Mouse (Mus musculus): Measurements from ENCODE around the gene Hivep3. TPM values are rescaled to one million over a fixed set of nuclear protein-coding genes. Genes with fewer than 3 reads are reported as not detected.
A peak's percentile ranks its signal among the peaks of the same experiment; 100 is the strongest.

The Hivep3 gene
- polyA plus RNA-seq, 1 experiment = 0.54 TPM

DNA sequence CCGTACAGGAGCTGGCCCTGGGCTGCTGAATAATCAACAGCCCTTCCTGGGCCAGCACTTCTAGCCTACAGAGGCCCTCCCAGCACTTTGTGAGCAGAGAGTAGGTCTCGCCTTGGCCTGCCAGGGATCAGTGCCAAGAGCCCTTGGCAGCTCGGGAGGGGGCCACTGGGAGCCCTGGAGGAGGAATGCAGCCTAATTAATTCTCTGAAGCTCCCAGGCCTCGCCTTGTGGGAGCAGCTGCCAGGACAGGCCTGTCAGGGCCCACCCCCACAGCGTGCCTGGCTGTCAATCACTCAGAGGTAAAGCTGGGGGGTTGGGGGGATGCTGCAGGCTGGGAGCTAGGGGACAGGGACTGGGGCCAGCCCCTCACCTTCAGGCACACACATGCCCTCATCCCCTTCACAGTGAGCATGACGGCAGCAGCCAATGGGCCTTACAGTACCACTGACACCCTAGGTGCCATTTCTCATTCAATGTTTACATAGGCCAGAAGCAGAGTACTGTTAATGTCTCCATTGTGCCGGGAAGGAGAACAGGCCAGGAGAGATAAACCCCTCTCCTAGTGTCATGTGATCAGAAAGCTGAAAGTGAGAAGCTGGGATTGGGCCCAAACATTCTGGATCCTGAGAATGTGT lies 438.6 kb downstream of the Hivep3 start:
- Histone ChIP-seq H3K4me3 (no peak overlapping the region), H3K79me2 (ENCODE audit: control insufficient read depth, insufficient read depth) (no peaks in the 10 kb centered on the region), H3K36me3 (ENCODE audit: control insufficient read depth, insufficient read depth) (no peaks in the 10 kb centered on the region), H3K4me2 (ENCODE audit: low read depth) (no peak overlapping the region), H3K27me3 (ENCODE audit: control insufficient read depth, insufficient read depth, insufficient read length) (peaks cover 14% of the 10 kb centered on the region), H3ac (ENCODE audit: control insufficient read depth, insufficient read length) (no peak overlapping the region)
- TF ChIP-seq SRF (IDR thresholded peaks at IDR 0.05; ENCODE audit: control insufficient read depth, insufficient read length, low read depth) (no peak), REST (IDR thresholded peaks at IDR 0.05; ENCODE audit: insufficient read depth, insufficient read length) (no peak), POLR2A (IDR thresholded peaks at IDR 0.05; ENCODE audit: insufficient read length, low read depth) (no peak), MAX (IDR thresholded peaks at IDR 0.05; ENCODE audit: low read depth) (no peak), CEBPB (IDR thresholded peaks at IDR 0.05; ENCODE audit: insufficient read depth, poor library complexity, severe bottlenecking) (no peak), MYOD1 (IDR thresholded peaks at IDR 0.05; ENCODE audit: control insufficient read depth in 1 of 3, insufficient read length in 2 of 3, low read depth in 2 of 3) (peak in 1 of 3 experiments; percentile 75), MYOG (IDR thresholded peaks at IDR 0.05; ENCODE audit: control insufficient read depth in 1 of 3, insufficient read depth in 1 of 3, insufficient read length in 2 of 3, low read depth in 2 of 3) (peak in 2 of 3 experiments; percentile 41 to 68)

GRCm38 (mm10) chr4:120179123-120179522 lies 445.5 kb downstream of the Hivep3 start:
- H3K4me3 ChIP-seq = no peak overlapping the region
- H3K79me2 ChIP-seq (ENCODE audit: control insufficient read depth, insufficient read depth) = no peaks in the 10 kb centered on the region
- peaks cover 22% of the 10 kb centered on the region for H3K27me3 ChIP-seq (ENCODE audit: control insufficient read depth, insufficient read depth, insufficient read length)
- no peak overlapping the region for H3K4me2 ChIP-seq (ENCODE audit: low read depth)
- TF ChIP-seq POLR2AphosphoS2 (IDR thresholded peaks at IDR 0.05; ENCODE audit: insufficient read length, low read depth) (no peak), E2F4 (IDR thresholded peaks at IDR 0.05; ENCODE audit: insufficient read depth) (no peak), CEBPB (IDR thresholded peaks at IDR 0.05; ENCODE audit: insufficient read depth, poor library complexity, severe bottlenecking) (no peak), USF1 (IDR thresholded peaks at IDR 0.05; ENCODE audit: low read depth) (no peak), TCF12 (IDR thresholded peaks at IDR 0.05; ENCODE audit: insufficient read depth, poor library complexity, severe bottlenecking) (no peak)
- H3ac ChIP-seq (ENCODE audit: control insufficient read depth, insufficient read length) = no peak overlapping the region
- H3K36me3 ChIP-seq (ENCODE audit: control insufficient read depth, insufficient read depth) = no peaks in the 10 kb centered on the region

- Histone ChIP-seq H3K4me3 (no peak overlapping the region), H3K4me2 (ENCODE audit: low read depth) (no peak overlapping the region), H3K79me2 (ENCODE audit: control insufficient read depth, insufficient read depth) (no peaks in the 10 kb centered on the region), H3K27me3 (ENCODE audit: control insufficient read depth, insufficient read depth, insufficient read length) (peaks cover 18% of the 10 kb centered on the region), H3K36me3 (ENCODE audit: control insufficient read depth, insufficient read depth) (no peaks in the 10 kb centered on the region), H3ac (ENCODE audit: control insufficient read depth, insufficient read length) (no peak overlapping the region)
- TF ChIP-seq E2F4 (IDR thresholded peaks at IDR 0.05; ENCODE audit: insufficient read depth) = no peak
- no peak for TF ChIP-seq MYOD1 (IDR thresholded peaks at IDR 0.05; ENCODE audit: control insufficient read depth in 1 of 3, insufficient read length in 2 of 3, low read depth in 2 of 3)
- TF ChIP-seq CEBPB (IDR thresholded peaks at IDR 0.05; ENCODE audit: insufficient read depth, poor library complexity, severe bottlenecking) = no peak
- no peak for TF ChIP-seq REST (IDR thresholded peaks at IDR 0.05; ENCODE audit: insufficient read depth, insufficient read length)
- TF ChIP-seq POLR2A (IDR thresholded peaks at IDR 0.05; ENCODE audit: insufficient read length, low read depth) = no peak
- TF ChIP-seq TCF12 (IDR thresholded peaks at IDR 0.05; ENCODE audit: insufficient read depth, poor library complexity, severe bottlenecking) = no peak
- TF ChIP-seq TCF3 (IDR thresholded peaks at IDR 0.05; ENCODE audit: insufficient read length, low read depth) = no peak
- TF ChIP-seq USF1 (IDR thresholded peaks at IDR 0.05; ENCODE audit: low read depth) = no peak
- no peak for TF ChIP-seq POLR2AphosphoS2 (IDR thresholded peaks at IDR 0.05; ENCODE audit: insufficient read length, low read depth)
- no peak for TF ChIP-seq MAX (IDR thresholded peaks at IDR 0.05; ENCODE audit: low read depth)
- no peak for TF ChIP-seq SRF (IDR thresholded peaks at IDR 0.05; ENCODE audit: control insufficient read depth, insufficient read length, low read depth)
- TF ChIP-seq MYOG (IDR thresholded peaks at IDR 0.05; ENCODE audit: control insufficient read depth in 1 of 3, insufficient read depth in 1 of 3, insufficient read length in 2 of 3, low read depth in 2 of 3) = no peak
These were observed 447.0 kb downstream of the Hivep3 start for GRCm38 (mm10) chr4:120180535-120180934.

GRCm38 (mm10) chr4:120184374-120184991 lies 450.9 kb downstream of the Hivep3 start:
- Histone ChIP-seq H3K4me2 (ENCODE audit: low read depth) (no peak overlapping the region), H3K79me2 (ENCODE audit: control insufficient read depth, insufficient read depth) (no peaks in the 10 kb centered on the region), H3K4me3 (no peak overlapping the region), H3K27me3 (ENCODE audit: control insufficient read depth, insufficient read depth, insufficient read length) (peaks cover 8% of the 10 kb centered on the region), H3ac (ENCODE audit: control insufficient read depth, insufficient read length) (no peak overlapping the region), H3K36me3 (ENCODE audit: control insufficient read depth, insufficient read depth) (no peaks in the 10 kb centered on the region)
- TF ChIP-seq MYOG (IDR thresholded peaks at IDR 0.05; ENCODE audit: control insufficient read depth in 1 of 3, insufficient read depth in 1 of 3, insufficient read length in 2 of 3, low read depth in 2 of 3) = no peak
- TF ChIP-seq REST (IDR thresholded peaks at IDR 0.05; ENCODE audit: insufficient read depth, insufficient read length) = peak; percentile 48

DNA sequence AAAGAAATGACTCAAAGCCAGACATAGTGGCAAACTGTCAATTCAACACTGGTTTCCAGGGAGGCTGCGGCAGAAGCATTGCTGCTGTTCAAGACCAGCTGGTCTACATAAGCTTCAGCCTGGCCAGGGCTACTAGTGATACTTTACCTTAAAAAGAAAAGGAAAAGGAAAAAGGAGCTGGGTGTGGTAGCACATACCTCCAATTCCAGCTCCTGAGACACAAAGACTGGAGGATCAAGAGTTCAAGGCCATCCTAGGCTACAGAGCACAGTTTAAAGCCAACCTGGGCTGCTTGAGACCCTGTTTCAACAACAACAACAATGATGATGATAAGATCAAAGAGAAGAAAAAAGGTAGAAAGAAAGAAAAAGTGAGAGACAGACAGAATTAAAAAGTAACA lies 452.9 kb downstream of the Hivep3 start:
- H3ac ChIP-seq (ENCODE audit: control insufficient read depth, insufficient read length) = no peak overlapping the region
- H3K79me2 ChIP-seq (ENCODE audit: control insufficient read depth, insufficient read depth) = no peaks in the 10 kb centered on the region
- no peaks in the 10 kb centered on the region for H3K36me3 ChIP-seq (ENCODE audit: control insufficient read depth, insufficient read depth)
- H3K4me3 ChIP-seq = no peak overlapping the region
- no peak overlapping the region for H3K4me2 ChIP-seq (ENCODE audit: low read depth)
- no peak for TF ChIP-seq REST (IDR thresholded peaks at IDR 0.05; ENCODE audit: insufficient read depth, insufficient read length)
- TF ChIP-seq E2F4 (IDR thresholded peaks at IDR 0.05; ENCODE audit: insufficient read depth) = no peak
- no peak for TF ChIP-seq USF1 (IDR thresholded peaks at IDR 0.05; ENCODE audit: low read depth)
- no peaks in the 10 kb centered on the region for H3K27me3 ChIP-seq (ENCODE audit: control insufficient read depth, insufficient read depth, insufficient read length)

All from myocyte (in vitro differentiated cells).